Mouse (Mus musculus) gonadal fat pad, adult 2 months (tissue): Measurements from ENCODE around the gene Rbm5. TPM values are rescaled to one million over a fixed set of nuclear protein-coding genes. Genes with fewer than 3 reads are reported as not detected.

Source experiments
- DNase-seq: peaks from one replicate; pipeline ENCODE4 v3.0.0-alpha.2; 2012; ENCODE audit warnings: low read depth
- polyA plus RNA-seq: library from polyadenylated mRNA; depleted of rRNA; stranded (reverse); fragments of >200 nt; gene quantifications from 2 replicates; pipeline ENCODE4 v1.2.3, GENCODE M21; 2012; rRNA removed

The Rbm5 gene
- polyA plus RNA-seq = 59.3 and 73.5 TPM in 2 replicates

DNA sequence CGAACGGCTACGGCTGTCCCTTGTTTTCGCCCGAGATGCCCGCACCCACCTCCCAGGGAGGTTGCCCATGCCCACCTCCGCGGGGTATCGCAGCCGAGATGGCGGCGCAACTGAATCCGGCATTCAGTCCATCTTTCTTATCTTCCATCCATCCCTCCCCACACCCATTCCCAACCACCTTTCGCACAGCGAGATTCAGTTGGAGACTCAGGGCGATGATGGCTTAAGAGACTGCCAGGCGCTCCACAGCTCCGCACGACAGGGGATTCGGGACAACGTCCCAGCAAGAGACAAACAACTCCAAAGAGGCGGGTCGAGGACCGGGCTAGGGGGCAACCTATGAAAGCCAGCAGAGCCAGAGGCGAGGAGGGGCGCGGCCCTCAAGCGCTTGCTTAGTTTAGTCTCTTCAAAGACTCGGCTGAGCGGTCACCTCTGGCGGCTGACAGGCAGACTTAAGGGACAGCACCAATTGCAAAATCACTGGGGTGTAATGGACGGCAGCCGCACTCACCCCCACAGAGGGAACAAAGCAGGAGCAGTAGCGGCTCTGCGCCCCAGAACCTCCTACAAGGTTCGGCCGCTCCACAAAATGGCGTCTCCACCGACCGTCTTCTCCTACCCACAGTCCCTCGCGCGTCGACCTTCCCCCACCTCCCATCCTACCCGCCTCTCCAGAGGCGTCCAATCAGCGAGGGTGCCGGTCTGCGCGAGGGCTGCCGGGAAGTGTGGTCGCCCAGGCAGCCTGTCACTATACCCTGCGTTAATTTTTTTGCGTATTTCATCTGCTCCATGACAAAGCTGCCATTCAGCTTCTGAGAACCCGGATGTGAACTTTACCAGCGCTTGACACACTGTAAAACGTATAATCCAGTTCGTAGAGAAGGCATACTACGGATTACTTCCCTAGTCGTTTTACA, at the start of gene Rbm5:
Rbm5 (minus strand) TSS at position 623 of the 917 bp plus-strand sequence.
- DNase-seq = peak; percentile 47

GRCm38 (mm10) chr9:107812132-107812531, 41.3 kb upstream of the Rbm5 start:
- no peak for DNase-seq

GRCm38 (mm10) chr9:107810985-107811384, 40.2 kb upstream of the Rbm5 start:
- no peak for DNase-seq

DNA sequence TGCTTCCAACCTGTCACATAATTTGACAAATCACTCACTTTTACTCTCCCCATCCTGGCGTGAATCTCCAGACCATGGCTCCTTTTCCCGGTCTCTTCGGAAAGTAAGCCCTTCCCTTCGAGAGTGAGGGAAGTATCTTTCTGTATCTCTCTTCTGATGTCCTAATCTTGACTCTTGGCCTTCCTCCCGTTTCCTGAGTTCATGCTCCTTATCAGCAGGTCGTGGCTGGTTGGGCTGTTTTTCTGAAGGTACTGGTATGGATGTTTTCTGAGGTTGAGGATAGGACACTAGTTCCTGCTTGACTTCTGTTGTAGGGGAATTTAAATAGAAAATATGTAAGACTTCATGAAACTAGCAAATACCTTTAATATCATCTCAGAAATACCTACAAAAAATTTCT, 20.9 kb upstream of the Rbm5 start:
- no peak for DNase-seq

- DNase-seq = no peak
Observed at GRCm38 (mm10) chr9:107782536-107783203, 11.9 kb upstream of the Rbm5 start.

- no peak for DNase-seq
Observed at GRCm38 (mm10) chr9:107776809-107777208, 6.0 kb upstream of the Rbm5 start.

- DNase-seq = no peak
Observed at GRCm38 (mm10) chr9:107774411-107774810, 3.6 kb upstream of the Rbm5 start.

GRCm38 (mm10) chr9:107771782-107772181, 986 bp upstream of the Rbm5 start:
- DNase-seq = no peak

DNA sequence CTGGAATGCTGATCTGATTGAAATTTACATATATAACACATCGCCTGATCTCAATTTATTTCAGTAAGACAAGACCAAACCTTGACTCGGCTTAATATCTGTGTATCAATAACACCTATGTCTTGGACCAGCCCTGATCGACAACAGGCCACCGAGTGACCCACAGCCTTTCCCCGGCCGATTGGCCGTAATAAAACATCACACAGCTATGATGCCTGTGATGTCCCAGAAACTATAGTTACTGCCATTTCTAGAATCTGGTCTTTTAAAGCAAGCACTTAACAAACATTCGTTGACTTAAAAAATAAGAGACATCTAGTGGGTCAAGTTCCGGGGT, 791 bp downstream of the Rbm5 start:
- DNase-seq = no peak

GRCm38 (mm10) chr9:107769445-107770000, 1.3 kb downstream of the Rbm5 start:
- no peak for DNase-seq

DNA sequence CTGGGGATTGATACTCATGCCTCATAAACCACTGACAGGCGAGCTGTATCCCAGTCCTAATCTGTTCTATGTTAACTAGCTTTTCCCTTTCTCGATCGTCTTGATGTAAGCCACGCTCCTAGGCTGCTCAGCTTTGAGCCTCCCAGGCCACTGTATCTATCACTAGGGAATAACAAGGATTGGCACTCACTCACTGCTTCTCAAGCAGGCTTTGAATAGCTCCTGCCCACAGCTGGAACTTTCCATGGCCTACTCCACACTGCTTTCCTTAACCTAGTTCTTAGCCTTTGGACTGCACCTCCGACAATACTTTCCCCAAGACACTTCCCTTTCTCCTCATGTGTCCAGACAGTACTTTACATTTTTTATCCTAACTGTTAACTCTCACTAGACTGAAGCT, 1.9 kb downstream of the Rbm5 start:
- DNase-seq = no peak

- DNase-seq = no peak
Observed at GRCm38 (mm10) chr9:107759593-107759992, 11.2 kb downstream of the Rbm5 start.

- no peak for DNase-seq
Observed at GRCm38 (mm10) chr9:107750378-107750777, 20.4 kb downstream of the Rbm5 start.

- no peak for DNase-seq
Observed at GRCm38 (mm10) chr9:107748063-107748462, 22.7 kb downstream of the Rbm5 start.

- DNase-seq = no peak
Observed at GRCm38 (mm10) chr9:107747310-107747709, 23.5 kb downstream of the Rbm5 start.

DNA sequence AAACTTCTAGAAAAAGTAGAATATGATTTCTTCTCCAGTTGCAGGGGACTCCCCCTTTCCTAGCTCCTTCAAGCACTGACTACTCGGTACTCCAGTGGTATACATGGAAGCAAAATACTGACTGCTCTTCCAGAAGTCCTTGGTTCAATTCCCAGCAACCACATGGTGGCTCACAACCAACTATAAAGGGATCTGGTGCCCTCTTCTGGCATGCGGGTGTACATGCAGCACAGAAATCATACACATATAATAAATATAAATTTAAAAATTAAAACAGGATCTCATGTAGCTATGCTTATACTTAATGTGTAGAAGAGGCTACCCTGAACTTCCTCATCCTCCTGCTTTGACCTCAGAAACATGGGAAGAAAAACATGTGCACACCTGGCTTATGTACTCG, 24.1 kb downstream of the Rbm5 start:
- no peak for DNase-seq

GRCm38 (mm10) chr9:107744061-107744460, 26.7 kb downstream of the Rbm5 start:
- no peak for DNase-seq

GRCm38 (mm10) chr9:107738841-107739202, 32.0 kb downstream of the Rbm5 start:
- DNase-seq = no peak

DNA sequence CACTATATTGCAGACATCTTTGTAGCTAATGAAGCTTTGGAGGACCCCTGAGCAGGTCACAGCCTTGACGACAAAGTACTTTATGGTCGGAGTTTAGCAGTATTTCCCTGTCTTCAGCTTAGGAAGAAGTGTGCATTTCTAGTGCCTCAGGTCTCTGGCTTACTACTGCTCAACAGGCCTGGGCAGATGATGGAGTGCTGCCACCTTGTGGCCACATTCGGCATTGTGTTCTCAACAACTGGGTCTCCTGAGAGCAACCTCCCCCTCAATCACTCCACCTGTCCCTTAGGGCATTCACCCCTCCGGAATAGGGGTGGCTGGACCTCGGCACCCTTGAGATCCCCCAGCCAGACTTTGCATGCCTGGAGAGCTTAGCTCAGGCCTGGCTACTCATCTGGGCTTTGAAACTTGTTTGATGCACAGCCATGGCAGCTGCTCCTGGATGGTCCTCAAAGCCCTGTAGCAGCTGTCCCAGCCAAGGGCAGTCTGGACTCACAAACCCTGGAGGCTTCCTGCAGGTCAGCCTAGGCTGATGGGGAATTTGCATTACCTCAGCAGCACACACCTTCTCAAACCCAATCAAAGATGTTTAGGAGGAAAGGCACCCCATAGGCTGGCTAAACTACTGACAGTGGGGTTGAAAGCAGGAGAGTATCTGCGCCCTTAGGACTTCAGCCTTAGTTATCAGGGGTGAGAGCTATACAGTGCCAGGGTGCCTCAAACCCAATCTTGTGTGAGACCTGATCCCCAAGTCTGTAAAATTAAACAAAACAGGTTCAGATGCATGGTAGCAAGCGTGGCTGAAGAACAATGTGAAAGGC, 32.6 kb downstream of the Rbm5 start:
- DNase-seq = no peak

- no peak for DNase-seq
Observed at GRCm38 (mm10) chr9:107736185-107736485, 34.7 kb downstream of the Rbm5 start.

GRCm38 (mm10) chr9:107735356-107736184, 35.2 kb downstream of the Rbm5 start:
- DNase-seq = no peak
